Mouse (Mus musculus): ENCODE results near the gene Tnrc6a. TPM values are rescaled to one million over a fixed set of nuclear protein-coding genes. Genes with fewer than 3 reads are reported as not detected.
"Not testable (repeated sequence)": the region's sequence is repeated elsewhere in the genome, so short reads cannot be mapped to it uniquely, and the experiment has no call there.

The Tnrc6a gene
- 16.0 and 17.7 TPM in 2 replicates for polyA plus RNA-seq (2015; fragmentation: Nextera tagmentation; extraction: Ambion mirVana)

DNA sequence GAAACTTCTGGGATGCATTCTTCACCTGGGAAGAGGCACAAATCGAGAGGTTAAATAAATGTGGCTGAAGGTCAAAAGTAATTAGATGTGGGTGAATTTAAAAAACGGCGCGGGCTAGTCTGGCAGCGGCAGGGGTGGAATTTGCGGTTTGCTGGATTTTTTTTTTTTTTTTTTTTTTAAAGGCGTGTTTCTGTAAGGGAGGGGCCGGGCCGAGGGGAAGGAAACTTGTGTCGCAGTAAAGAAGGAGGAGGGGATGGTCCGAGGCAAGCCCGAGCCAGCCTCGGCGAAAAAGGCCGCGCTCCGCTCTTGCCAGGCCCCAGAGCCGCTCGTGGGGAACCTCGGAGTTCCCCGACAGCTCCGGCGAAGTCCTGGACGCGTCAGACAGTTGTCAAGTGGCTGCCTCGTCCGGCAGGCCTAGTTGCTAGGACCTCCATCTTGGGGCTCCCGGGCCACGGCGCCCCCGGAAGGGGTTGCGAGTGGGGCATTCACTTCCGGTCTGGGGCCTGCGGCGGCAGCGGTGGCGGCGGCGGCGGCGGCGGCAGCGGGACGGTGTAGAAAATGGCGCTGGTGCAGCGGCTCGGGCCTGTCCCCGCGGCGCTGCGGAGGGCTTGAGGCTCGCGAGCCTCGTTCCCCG, at the start of gene Tnrc6a:
Tnrc6a (plus strand) TSS at position 221 of the 634 bp plus-strand sequence.
- WGBS (ENCODE audit: insufficient replicate concordance): 0% methylated on average over 54 of the region's 55 CpGs
- peak within 1 kb of the TSS; percentile 77 for H3K4me2 ChIP-seq
- H3K36me3 ChIP-seq: peaks cover 17% of the 10 kb centered on the region
- H3K4me3 ChIP-seq (replicated peaks): peak within 1 kb of the TSS; percentile 100
- peak; percentile 97 for ATAC-seq (ENCODE audit: low read depth)
- H3K9me3 ChIP-seq (replicated peaks): no peaks in the 10 kb centered on the region
- no peaks in the 10 kb centered on the region for H3K27me3 ChIP-seq
- H3K27ac ChIP-seq: peak within 1 kb of the TSS; percentile 92
- peak within 1 kb of the TSS; percentile 99 for H3K9ac ChIP-seq
- H3K4me1 ChIP-seq (replicated peaks): peaks cover 36% of the 10 kb centered on the region
- peak; percentile 88 for DNase-seq

DNA sequence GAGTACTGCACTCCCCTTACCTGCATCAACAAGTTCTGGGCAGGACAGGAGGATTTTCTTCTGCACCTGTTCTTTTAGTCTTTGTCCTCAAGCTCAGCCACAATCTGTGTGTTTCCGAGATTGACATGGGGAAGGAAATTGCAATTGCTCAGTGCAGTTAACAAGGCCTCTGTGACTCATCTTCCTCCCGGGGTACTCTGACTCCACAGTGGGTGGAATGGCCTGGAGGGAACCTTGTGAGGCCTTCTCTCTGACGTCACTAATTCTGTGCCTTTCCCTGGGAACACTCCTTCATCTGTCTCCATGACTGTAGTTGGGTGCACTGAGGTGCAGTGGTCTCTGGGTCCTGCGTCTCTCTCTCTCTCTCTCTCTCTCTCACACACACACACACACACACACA, 41.4 kb upstream of the Tnrc6a start:
- Histone ChIP-seq H3K27me3 (no peaks in the 10 kb centered on the region), H3K27ac (no peak overlapping the region), H3K9me3 (replicated peaks) (no peaks in the 10 kb centered on the region), H3K4me2 (no peak overlapping the region), H3K36me3 (no peaks in the 10 kb centered on the region), H3K4me1 (replicated peaks) (0 out of 2 replicates have a peak, but pooled peaks cover 5% of the 10 kb centered on the region), H3K9ac (no peak overlapping the region), H3K4me3 (replicated peaks) (no peak overlapping the region)
- WGBS (ENCODE audit: insufficient replicate concordance): 30% methylated on average over 4 of the region's 4 CpGs
- no peak for DNase-seq
- ATAC-seq (ENCODE audit: low read depth): no peak

DNA sequence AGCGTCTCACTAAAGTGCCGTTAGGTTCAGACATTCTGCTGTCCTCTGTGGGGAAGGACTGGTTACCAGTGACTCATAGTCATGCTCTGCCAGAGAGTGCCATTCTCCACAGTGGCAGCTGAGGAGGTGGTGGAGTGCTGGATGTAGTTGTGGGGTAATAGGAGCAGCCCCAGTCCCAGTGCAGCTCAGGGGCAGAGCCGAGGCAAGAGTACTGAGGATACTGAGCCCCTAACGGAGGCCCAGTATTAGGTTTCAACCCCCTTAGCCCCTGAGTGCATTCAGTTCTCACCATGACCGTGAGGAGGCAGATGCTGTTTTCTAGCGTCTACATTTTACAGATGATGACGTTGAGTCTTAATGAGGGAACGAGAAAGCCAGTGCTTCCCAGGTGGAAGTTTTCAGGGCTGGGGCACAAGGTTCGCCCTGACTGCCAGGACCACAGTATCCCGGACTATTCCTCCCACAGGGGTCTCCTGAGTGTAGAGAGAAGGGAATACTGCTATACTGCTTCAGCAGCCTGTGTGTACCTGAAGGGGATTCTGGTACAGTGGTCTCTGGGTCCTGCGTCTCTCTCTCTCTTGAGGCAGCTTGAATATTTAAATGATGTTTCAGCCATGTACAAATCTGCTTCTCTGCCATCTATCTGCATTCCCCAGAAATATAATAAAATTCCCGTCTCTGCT, 40.1 kb upstream of the Tnrc6a start:
- Histone ChIP-seq H3K9ac (no peak overlapping the region), H3K36me3 (no peaks in the 10 kb centered on the region), H3K4me3 (replicated peaks) (no peak overlapping the region), H3K27ac (no peak overlapping the region), H3K4me1 (replicated peaks) (0 out of 2 replicates have a peak, but pooled peaks cover 5% of the 10 kb centered on the region), H3K27me3 (no peaks in the 10 kb centered on the region), H3K4me2 (no peak overlapping the region), H3K9me3 (replicated peaks) (no peaks in the 10 kb centered on the region)
- no peak for DNase-seq
- ATAC-seq (ENCODE audit: low read depth): no peak
- 40% methylated on average over 12 of the region's 12 CpGs for WGBS (ENCODE audit: insufficient replicate concordance)

DNA sequence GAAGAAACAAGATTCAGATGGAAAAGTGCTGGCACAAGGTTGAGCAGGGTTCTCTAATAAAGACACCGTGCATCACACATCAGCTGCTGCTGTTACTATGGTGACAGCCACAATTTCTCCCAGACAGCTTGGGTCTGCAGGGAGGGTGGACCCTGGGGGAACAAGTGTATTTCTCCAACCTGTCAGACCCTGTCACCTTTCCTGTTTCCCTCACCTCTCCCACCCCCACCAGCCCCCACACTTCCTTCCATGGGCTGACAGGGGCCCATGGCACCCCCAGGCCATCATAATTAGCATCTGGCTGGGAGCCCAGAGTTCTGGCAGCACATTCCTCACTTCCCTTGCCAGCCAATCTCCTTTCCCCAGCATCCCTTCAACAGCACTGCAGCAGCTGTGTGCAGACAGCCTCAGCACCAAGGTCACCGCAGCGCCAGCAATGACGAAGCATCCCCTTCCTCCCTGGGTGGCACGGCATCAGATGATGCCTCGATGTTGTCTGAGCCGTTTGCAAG, 39.4 kb upstream of the Tnrc6a start:
- no peak for ATAC-seq (ENCODE audit: low read depth)
- 11% methylated on average over 7 of the region's 7 CpGs for WGBS (ENCODE audit: insufficient replicate concordance)
- Histone ChIP-seq H3K9me3 (replicated peaks) (no peaks in the 10 kb centered on the region), H3K27me3 (no peaks in the 10 kb centered on the region), H3K4me1 (replicated peaks) (0 out of 2 replicates have a peak, but pooled peaks cover 5% of the 10 kb centered on the region), H3K4me3 (replicated peaks) (no peak overlapping the region), H3K9ac (no peak overlapping the region), H3K36me3 (no peaks in the 10 kb centered on the region), H3K4me2 (no peak overlapping the region), H3K27ac (no peak overlapping the region)
- no peak for DNase-seq

DNA sequence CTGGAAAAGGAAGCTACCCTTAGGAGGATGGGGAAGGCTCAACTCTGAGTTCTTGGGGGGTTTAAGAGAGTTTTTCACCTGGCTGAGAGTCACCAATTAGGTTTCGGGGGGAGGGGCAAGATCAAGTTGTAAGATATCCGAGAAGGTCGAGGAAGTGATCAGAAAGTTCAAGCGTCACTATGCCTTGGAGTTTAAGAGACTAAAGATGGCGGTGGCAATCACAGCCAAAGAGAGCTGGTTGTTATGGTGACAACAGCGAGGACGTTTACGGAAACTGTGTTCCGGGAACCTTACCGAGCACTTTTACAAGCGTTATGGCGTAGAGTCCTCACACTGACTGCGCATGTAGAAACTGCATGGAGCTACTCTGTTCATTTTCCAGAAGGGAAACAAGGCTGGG, 39.0 kb upstream of the Tnrc6a start:
- WGBS (ENCODE audit: insufficient replicate concordance): 17% methylated on average over 13 of the region's 13 CpGs
- DNase-seq (no peak), ATAC-seq (ENCODE audit: low read depth) (no peak)
- Histone ChIP-seq H3K27ac (no peak overlapping the region), H3K4me1 (replicated peaks) (0 out of 2 replicates have a peak, but pooled peaks cover 5% of the 10 kb centered on the region), H3K27me3 (no peaks in the 10 kb centered on the region), H3K4me3 (replicated peaks) (no peak overlapping the region), H3K9ac (no peak overlapping the region), H3K4me2 (no peak overlapping the region), H3K9me3 (replicated peaks) (no peaks in the 10 kb centered on the region), H3K36me3 (no peaks in the 10 kb centered on the region)

DNA sequence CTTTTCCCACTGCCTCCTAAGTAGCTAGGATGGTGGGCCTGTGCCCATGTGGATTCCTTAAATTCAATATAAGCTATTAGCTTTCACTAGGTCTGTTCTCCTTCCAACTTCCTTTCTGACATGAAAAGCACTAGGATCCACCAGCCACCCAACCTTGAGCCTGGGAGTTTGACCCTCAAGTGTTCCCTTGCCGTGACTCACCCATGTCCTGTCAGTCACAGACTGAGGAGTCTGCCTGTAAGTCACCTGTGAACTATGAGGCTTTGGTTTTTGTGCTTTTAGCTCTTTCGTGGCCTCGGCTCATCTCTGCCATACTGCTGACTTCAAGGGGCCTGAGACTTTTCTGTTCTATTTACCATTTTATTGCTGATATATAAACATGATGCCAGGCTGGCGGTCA, 34.8 kb upstream of the Tnrc6a start:
- H3K4me2 ChIP-seq: no peak overlapping the region
- no peaks in the 10 kb centered on the region for H3K9me3 ChIP-seq (replicated peaks)
- DNase-seq: no peak
- H3K27me3 ChIP-seq: no peaks in the 10 kb centered on the region
- ATAC-seq (ENCODE audit: low read depth): no peak
- H3K36me3 ChIP-seq: no peaks in the 10 kb centered on the region
- 65% methylated on average over 4 of the region's 4 CpGs for WGBS (ENCODE audit: insufficient replicate concordance)
- H3K4me3 ChIP-seq (replicated peaks): no peak overlapping the region
- H3K4me1 ChIP-seq (replicated peaks): 0 out of 2 replicates have a peak, but pooled peaks cover 5% of the 10 kb centered on the region
- H3K9ac ChIP-seq: no peak overlapping the region
- no peak overlapping the region for H3K27ac ChIP-seq

DNA sequence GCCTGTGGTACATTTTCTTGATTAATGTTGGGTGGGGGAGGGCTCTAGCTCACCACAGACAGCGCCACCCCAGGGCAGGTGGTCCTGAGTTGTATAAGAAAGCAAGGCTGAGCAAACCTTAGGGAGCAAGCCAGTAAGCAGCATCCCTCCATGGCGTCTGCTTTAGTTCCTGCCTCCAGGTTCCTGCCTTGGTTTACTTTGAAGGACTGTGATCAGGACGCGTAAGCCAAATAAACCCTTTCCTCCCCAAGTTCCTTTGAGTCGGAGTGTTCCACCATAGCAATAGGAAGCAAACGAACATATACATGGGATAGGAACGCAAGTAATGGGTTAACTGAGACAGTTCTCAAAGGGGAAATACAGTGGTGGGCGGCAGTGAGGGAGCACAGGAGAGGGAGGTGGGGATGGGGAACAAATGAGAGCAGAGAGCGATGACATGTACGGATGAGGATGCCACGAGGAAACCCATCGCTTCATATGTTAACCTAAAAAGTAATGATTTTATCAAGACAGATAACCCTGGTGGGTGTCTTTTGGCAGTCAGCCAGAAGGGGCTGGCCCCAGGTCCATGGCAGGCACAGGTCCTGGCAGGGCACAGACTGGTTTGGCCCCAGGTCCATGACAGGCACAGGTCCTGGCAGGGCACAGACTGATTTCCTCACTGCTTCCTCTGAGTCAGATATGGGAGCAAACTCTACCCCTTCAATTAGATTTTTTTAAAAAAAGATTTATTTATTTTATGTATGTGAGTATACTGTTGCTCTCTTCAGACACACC, 27.2 kb upstream of the Tnrc6a start:
- no peak for ATAC-seq (ENCODE audit: low read depth)
- H3K27ac ChIP-seq: no peak overlapping the region
- H3K4me2 ChIP-seq: no peak overlapping the region
- H3K27me3 ChIP-seq: no peaks in the 10 kb centered on the region
- WGBS (ENCODE audit: insufficient replicate concordance): 72% methylated on average over 12 of the region's 12 CpGs
- H3K4me3 ChIP-seq (replicated peaks): no peak overlapping the region
- DNase-seq: no peak
- no peak overlapping the region for H3K9ac ChIP-seq
- H3K4me1 ChIP-seq (replicated peaks): no peaks in the 10 kb centered on the region; the same call in 1 of the 2 replicates
- H3K36me3 ChIP-seq: no peaks in the 10 kb centered on the region
- H3K9me3 ChIP-seq (replicated peaks): no peaks in the 10 kb centered on the region

DNA sequence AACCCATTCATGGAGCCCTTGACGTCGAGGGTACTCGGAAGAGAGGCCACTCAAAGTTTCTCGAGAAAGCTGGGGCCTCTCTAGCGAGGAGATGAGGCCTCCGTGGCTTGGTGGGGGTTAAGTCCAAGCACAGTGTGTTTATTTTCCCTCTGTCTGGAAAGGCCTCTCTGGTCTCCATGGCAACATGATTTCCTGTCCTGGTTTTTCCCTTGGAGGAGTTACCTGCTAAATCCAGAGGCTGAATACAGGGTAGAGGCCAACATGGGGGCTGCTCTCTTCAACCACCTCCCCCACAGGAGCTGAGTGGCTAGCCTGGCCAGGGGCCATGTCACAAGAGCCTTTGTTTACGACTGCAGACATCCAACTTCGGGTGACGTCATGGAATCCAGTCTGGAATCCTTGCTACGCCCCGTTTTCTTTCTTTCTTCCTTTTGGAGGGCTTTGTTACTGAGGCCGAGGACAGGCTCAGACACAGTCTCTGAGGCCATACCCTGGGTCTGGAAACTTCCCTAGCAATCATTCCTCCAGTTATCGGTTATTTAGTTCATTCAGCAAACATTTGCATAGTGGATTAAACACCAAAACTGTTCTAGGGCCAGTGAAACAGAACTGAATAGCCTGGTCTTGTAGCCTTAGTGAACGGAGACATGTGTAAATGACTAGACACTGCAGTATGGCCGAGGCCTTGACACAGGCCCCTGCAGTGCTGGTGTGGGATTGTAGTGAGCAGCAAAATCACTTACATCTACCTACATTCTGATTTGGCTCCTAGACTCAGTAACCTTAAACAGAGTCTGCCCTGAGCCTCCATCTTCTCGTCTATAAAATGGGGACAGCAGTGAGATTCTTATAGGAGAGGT, 25.6 kb upstream of the Tnrc6a start:
- Histone ChIP-seq H3K27me3 (no peaks in the 10 kb centered on the region), H3K27ac (peak overlapping the region; percentile 60), H3K4me2 (no peak overlapping the region), H3K4me1 (replicated peaks) (no peaks in the 10 kb centered on the region; the same call in 1 of the 2 replicates), H3K9ac (no peak overlapping the region), H3K36me3 (no peaks in the 10 kb centered on the region), H3K4me3 (replicated peaks) (no peak overlapping the region), H3K9me3 (replicated peaks) (no peaks in the 10 kb centered on the region)
- DNase-seq: peak; percentile 16
- 36% methylated on average over 16 of the region's 16 CpGs for WGBS (ENCODE audit: insufficient replicate concordance)
- peak; percentile 76 for ATAC-seq (ENCODE audit: low read depth)

DNA sequence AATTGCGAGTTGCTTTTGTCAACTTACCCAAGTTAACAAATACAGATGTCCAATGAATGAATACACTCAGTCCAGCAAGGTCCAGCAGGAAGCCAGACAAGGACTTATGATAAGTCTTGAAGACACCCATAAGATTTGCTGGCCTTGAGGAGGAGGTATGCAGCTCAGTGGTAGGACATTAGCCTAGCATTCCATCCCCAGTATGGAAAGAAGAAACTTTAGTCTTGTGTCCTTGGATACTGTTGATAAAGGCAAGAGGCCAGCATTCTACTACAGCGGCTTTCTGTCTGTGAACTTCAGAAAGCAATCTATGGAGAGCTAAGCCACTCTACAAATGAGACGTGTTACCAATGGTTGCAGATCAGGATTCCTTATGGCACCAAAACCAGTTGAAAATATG, 22.4 kb upstream of the Tnrc6a start:
- no peak for ATAC-seq (ENCODE audit: low read depth)
- Histone ChIP-seq H3K27me3 (no peaks in the 10 kb centered on the region), H3K4me1 (replicated peaks) (no peaks in the 10 kb centered on the region; the same call in 1 of the 2 replicates), H3K9ac (no peak overlapping the region), H3K4me2 (no peak overlapping the region), H3K4me3 (replicated peaks) (no peak overlapping the region), H3K9me3 (replicated peaks) (no peaks in the 10 kb centered on the region), H3K36me3 (no peaks in the 10 kb centered on the region), H3K27ac (no peak overlapping the region)
- no peak for DNase-seq
- WGBS (ENCODE audit: insufficient replicate concordance): 68% methylated on average over 3 of the region's 3 CpGs

DNA sequence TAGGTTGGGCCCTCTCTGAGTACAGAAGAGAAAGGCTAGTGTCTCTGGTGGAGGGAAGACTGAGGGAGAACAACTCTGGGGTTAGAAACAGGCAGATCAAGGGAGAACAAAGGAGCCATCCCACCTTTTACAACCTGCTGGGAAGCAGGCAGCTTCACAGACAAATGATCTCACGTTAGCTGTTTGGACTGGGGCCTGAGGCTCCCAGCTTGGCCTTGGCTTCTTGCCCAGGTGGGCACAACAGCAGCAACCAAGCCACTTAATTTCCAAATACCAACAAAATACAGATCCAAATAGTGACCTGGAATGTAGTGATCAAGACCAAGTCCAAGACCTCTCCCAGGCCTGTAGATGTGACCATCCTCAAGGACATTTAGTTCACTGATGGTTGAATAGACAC, 18.3 kb upstream of the Tnrc6a start:
- ATAC-seq (ENCODE audit: low read depth): not testable (repeated sequence)

More for the DNA sequence above, 18.3 kb upstream of the Tnrc6a start:
- H3K27me3 ChIP-seq; H3K36me3 ChIP-seq; H3K9me3 ChIP-seq (replicated peaks); H3K9ac ChIP-seq; H3K4me2 ChIP-seq; H3K4me3 ChIP-seq (replicated peaks); DNase-seq; H3K27ac ChIP-seq: not testable (repeated sequence)
- 42% methylated on average over 1 of the region's 1 CpGs for WGBS (ENCODE audit: insufficient replicate concordance)
- H3K4me1 ChIP-seq (replicated peaks): peaks cover 15% of the 10 kb centered on the region
